Mouse (Mus musculus): ENCODE measurements around the gene Bach1. TPM values are rescaled to one million over a fixed set of nuclear protein-coding genes. Genes with fewer than 3 reads are reported as not detected.
A peak's percentile ranks its signal among the peaks of the same experiment; 100 is the strongest.

Bach1 gene
- polyA plus RNA-seq, 1 experiment from 2014 or later: 13.1 TPM

DNA sequence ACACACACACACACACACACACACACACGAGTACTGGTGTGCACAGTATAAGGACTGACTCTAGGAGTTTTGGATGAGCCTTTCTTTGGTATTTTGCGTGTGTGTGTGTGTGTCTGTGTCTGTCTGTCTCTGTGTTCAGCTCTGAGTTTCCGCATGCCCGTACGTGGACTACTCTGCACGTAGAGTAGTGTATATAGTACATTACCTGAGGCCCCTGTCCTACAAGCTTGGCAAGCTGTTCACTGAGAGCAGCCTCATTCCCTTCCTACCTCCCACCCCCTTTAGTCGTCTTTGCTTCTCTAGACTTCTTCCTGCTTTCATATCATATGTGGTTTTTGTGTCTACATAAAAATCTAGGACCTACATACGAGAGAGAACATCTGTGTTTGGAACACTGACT, 30.0 kb downstream of the Bach1 start:
- WGBS: 85% methylated on average over 8 of the region's 8 CpGs
- no peak overlapping the region for H3K9ac ChIP-seq (replicated peaks; ENCODE audit: low read depth)
- no peak overlapping the region for H3K4me2 ChIP-seq (replicated peaks; ENCODE audit: low read depth, low read length)
- DNase-seq (ENCODE audit: low spot score) (no peak), ATAC-seq (no peak)
- H3K4me3 ChIP-seq (ENCODE audit: low read depth, low read length): no peak overlapping the region
- H3K27me3 ChIP-seq (replicated peaks; ENCODE audit: insufficient read depth, low read length): no peaks in the 10 kb centered on the region
- H3K9me3 ChIP-seq (ENCODE audit: low read length): no peaks in the 10 kb centered on the region
- H3K36me3 ChIP-seq (ENCODE audit: insufficient read depth, low read length): peaks cover 15% of the 10 kb centered on the region
- H3K4me1 ChIP-seq (ENCODE audit: insufficient read depth, low read depth, low read length): peaks cover 12% of the 10 kb centered on the region; the same call in 1 of the 2 replicates
- H3K27ac ChIP-seq (ENCODE audit: low read length): no peak overlapping the region
- TF ChIP-seq EP300 (IDR thresholded peaks at IDR 0.05): no peak
- no peak for TF ChIP-seq CTCF (IDR thresholded peaks at IDR 0.05)

GRCm38 (mm10) chr16:87729469-87729868, 30.7 kb downstream of the Bach1 start:
- Histone ChIP-seq H3K27ac (ENCODE audit: low read length) (no peak overlapping the region), H3K4me1 (ENCODE audit: insufficient read depth, low read depth, low read length) (peaks cover 12% of the 10 kb centered on the region; the same call in 1 of the 2 replicates), H3K4me3 (ENCODE audit: low read depth, low read length) (no peak overlapping the region), H3K27me3 (replicated peaks; ENCODE audit: insufficient read depth, low read length) (no peaks in the 10 kb centered on the region), H3K36me3 (ENCODE audit: insufficient read depth, low read length) (peaks cover 14% of the 10 kb centered on the region; the same call in 1 of the 2 replicates), H3K4me2 (replicated peaks; ENCODE audit: low read depth, low read length) (no peak overlapping the region), H3K9ac (replicated peaks; ENCODE audit: low read depth) (no peak overlapping the region), H3K9me3 (ENCODE audit: low read length) (no peaks in the 10 kb centered on the region)
- DNase-seq (ENCODE audit: low spot score) (no peak), ATAC-seq (no peak)
- 90% methylated on average over 20 of the region's 20 CpGs for WGBS
- no peak for TF ChIP-seq EP300 (IDR thresholded peaks at IDR 0.05)
- TF ChIP-seq CTCF (IDR thresholded peaks at IDR 0.05): no peak

GRCm38 (mm10) chr16:87734868-87735381, 36.2 kb downstream of the Bach1 start:
- TF ChIP-seq EP300 (IDR thresholded peaks at IDR 0.05) (no peak), CTCF (IDR thresholded peaks at IDR 0.05) (no peak)

GRCm38 (mm10) chr16:87736106-87736505, 37.4 kb downstream of the Bach1 start:
- Histone ChIP-seq H3K36me3 (ENCODE audit: insufficient read depth, low read length) (no peaks in the 10 kb centered on the region), H3K9ac (replicated peaks; ENCODE audit: low read depth) (no peak overlapping the region), H3K27ac (ENCODE audit: low read length) (no peak overlapping the region), H3K4me1 (ENCODE audit: insufficient read depth, low read depth, low read length) (no peaks in the 10 kb centered on the region), H3K4me3 (ENCODE audit: low read depth, low read length) (no peak overlapping the region), H3K4me2 (replicated peaks; ENCODE audit: low read depth, low read length) (no peak overlapping the region), H3K27me3 (replicated peaks; ENCODE audit: insufficient read depth, low read length) (no peaks in the 10 kb centered on the region), H3K9me3 (ENCODE audit: low read length) (no peaks in the 10 kb centered on the region)
- TF ChIP-seq EP300 (IDR thresholded peaks at IDR 0.05) (no peak), CTCF (IDR thresholded peaks at IDR 0.05) (no peak)
- peak; percentile 34 for DNase-seq (ENCODE audit: low spot score)
- peak; percentile 64 for ATAC-seq
- WGBS: 58% methylated on average over 11 of the region's 11 CpGs

More at GRCm38 (mm10) chr16:87734868-87735381, 36.2 kb downstream of the Bach1 start:
- no peak overlapping the region for H3K9ac ChIP-seq (replicated peaks; ENCODE audit: low read depth)
- no peaks in the 10 kb centered on the region for H3K4me1 ChIP-seq (ENCODE audit: insufficient read depth, low read depth, low read length)
- no peak for ATAC-seq
- no peak overlapping the region for H3K4me3 ChIP-seq (ENCODE audit: low read depth, low read length)
- DNase-seq (ENCODE audit: low spot score): no peak
- no peak overlapping the region for H3K27ac ChIP-seq (ENCODE audit: low read length)
- peaks cover 7% of the 10 kb centered on the region; the same call in 1 of the 2 replicates for H3K36me3 ChIP-seq (ENCODE audit: insufficient read depth, low read length)
- no peaks in the 10 kb centered on the region for H3K9me3 ChIP-seq (ENCODE audit: low read length)
- H3K27me3 ChIP-seq (replicated peaks; ENCODE audit: insufficient read depth, low read length): no peaks in the 10 kb centered on the region
- H3K4me2 ChIP-seq (replicated peaks; ENCODE audit: low read depth, low read length): no peak overlapping the region
- WGBS: 86% methylated on average over 4 of the region's 4 CpGs

DNA sequence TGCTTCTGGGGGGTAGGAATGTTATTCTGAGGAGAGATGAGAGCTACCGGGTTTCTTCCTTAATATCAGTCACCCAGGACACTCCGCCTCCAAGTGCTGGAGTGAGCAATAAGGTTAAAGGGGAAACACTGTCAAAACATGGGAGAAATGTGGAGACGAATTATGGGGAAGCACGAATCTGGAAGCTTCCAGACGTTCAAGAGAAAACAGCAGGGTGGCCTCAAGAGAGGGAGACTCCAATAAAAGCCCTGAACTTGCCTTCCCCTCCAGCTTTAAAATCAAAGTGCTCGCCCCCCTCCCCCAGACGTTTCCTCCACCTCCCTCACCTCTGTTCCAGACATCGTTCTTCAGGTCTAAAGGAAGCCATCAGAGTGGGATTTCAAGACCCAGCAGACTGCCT, 38.6 kb downstream of the Bach1 start:
- H3K36me3 ChIP-seq (ENCODE audit: insufficient read depth, low read length): no peaks in the 10 kb centered on the region
- no peak overlapping the region for H3K4me3 ChIP-seq (ENCODE audit: low read depth, low read length)
- DNase-seq (ENCODE audit: low spot score) (no peak), ATAC-seq (no peak)
- H3K4me1 ChIP-seq (ENCODE audit: insufficient read depth, low read depth, low read length): no peaks in the 10 kb centered on the region
- H3K9ac ChIP-seq (replicated peaks; ENCODE audit: low read depth): no peak overlapping the region
- H3K9me3 ChIP-seq (ENCODE audit: low read length): no peaks in the 10 kb centered on the region
- 53% methylated on average over 8 of the region's 8 CpGs for WGBS
- TF ChIP-seq CTCF (IDR thresholded peaks at IDR 0.05) (no peak), EP300 (IDR thresholded peaks at IDR 0.05) (no peak)
- H3K4me2 ChIP-seq (replicated peaks; ENCODE audit: low read depth, low read length): no peak overlapping the region
- no peaks in the 10 kb centered on the region for H3K27me3 ChIP-seq (replicated peaks; ENCODE audit: insufficient read depth, low read length)
- H3K27ac ChIP-seq (ENCODE audit: low read length): no peak overlapping the region

DNA sequence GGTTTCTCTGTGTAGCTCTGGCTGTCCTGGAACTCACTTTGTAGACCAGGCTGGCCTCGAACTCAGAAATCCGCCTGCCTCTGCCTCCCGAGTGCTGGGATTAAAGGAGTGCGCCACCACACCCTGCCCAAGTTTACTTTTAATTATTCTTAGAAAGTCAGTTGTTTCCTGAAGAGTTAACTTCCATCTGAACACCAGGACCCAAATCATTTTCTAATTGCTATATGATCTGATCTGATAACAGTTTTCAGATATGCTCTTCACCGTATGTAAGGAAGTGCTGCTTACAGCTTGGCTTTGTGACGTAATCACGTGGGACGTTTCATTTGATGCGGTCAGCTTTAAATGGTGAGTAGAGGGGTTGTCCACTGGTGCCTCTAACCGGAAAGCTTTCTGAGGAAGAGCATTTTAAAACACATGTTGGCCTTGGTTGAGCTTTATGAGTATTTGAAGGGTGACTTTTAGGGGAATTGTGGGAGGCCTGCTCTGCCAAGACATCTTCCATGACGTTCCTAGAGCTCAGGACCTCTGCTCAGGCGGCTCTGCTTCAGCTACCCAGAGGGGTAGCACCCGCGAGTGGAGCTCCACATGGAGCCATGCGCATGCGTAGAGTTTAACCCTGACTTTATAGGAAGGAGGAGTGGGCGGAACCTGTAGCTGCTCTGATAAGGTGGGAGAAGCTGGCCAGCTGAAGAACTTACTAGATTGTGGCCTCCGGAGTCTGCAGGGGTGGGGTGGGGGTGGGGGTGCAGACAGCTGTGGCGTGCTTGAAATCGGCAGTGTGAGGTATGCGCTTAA, 39.3 kb downstream of the Bach1 start:
- H3K27ac ChIP-seq (ENCODE audit: low read length): no peak overlapping the region
- ATAC-seq (no peak), DNase-seq (ENCODE audit: low spot score) (no peak)
- H3K9ac ChIP-seq (replicated peaks; ENCODE audit: low read depth): no peak overlapping the region
- 80% methylated on average over 20 of the region's 21 CpGs for WGBS
- no peaks in the 10 kb centered on the region for H3K4me1 ChIP-seq (ENCODE audit: insufficient read depth, low read depth, low read length)
- no peak overlapping the region for H3K4me2 ChIP-seq (replicated peaks; ENCODE audit: low read depth, low read length)
- no peaks in the 10 kb centered on the region for H3K9me3 ChIP-seq (ENCODE audit: low read length)
- no peak overlapping the region for H3K4me3 ChIP-seq (ENCODE audit: low read depth, low read length)
- no peak for TF ChIP-seq CTCF (IDR thresholded peaks at IDR 0.05)
- no peak for TF ChIP-seq EP300 (IDR thresholded peaks at IDR 0.05)
- H3K27me3 ChIP-seq (replicated peaks; ENCODE audit: insufficient read depth, low read length): no peaks in the 10 kb centered on the region
- no peaks in the 10 kb centered on the region for H3K36me3 ChIP-seq (ENCODE audit: insufficient read depth, low read length)
